38 mouse cellular contexts compared by ENCODE assay signal in genomic region chr5:112364184-112364797, GRCm38 (mm10). TPM values are rescaled to one million over a fixed set of nuclear protein-coding genes. Genes with fewer than 3 reads are reported as not detected.
A peak's percentile ranks its signal among the peaks of the same experiment; 100 is the strongest.
DNase-seq lines count a peak whose midpoint lies in the region; ATAC-seq and TF ChIP-seq lines count a peak whose summit lies in the region.
"Had no signal": no experiment of that assay in that cellular context is flagged by ENCODE, and none has a peak within 500 bp of the region (broad histone marks: within the 10 kb centered on the region; RNA-seq: fewer than 3 reads in every experiment).

No protein-coding gene starts in this region.

- H3K27ac ChIP-seq in midbrain, embryonic 10.5 days (replicated peaks) = peak overlapping the region; percentile 2; the same call in 1 of the 2 replicates
- H3K27ac ChIP-seq in midbrain, embryonic 16.5 days (ENCODE audit: low read length) = no peak overlapping the region
- 0 out of 2 replicates have a peak overlapping the region, but pooled peaks have one; percentile 19 for H3K27ac ChIP-seq in limb, embryonic 14.5 days (replicated peaks; ENCODE audit: low read depth, low read length)
- H3K27ac ChIP-seq: embryonic facial prominence, embryonic 15.5 days; forebrain, embryonic 12.5 days; heart, embryonic 10.5 days; kidney, embryonic 15.5 days; liver, embryonic 12.5 days; macrophage had no signal

- H3K4me2 ChIP-seq in midbrain, embryonic 16.5 days (ENCODE audit: low read length) = no peak overlapping the region
- H3K4me2 ChIP-seq in limb, embryonic 14.5 days (replicated peaks; ENCODE audit: low read depth, low read length, severe bottlenecking) = no peak overlapping the region
- H3K4me2 ChIP-seq: embryonic facial prominence, embryonic 15.5 days; forebrain, embryonic 12.5 days; kidney, embryonic 15.5 days; liver, embryonic 12.5 days had no signal

- no peak overlapping the region for H3K4me3 ChIP-seq in midbrain, embryonic 10.5 days
- no peak overlapping the region for H3K4me3 ChIP-seq in midbrain, embryonic 16.5 days (ENCODE audit: low read depth, low read length)
- no peak overlapping the region for H3K4me3 ChIP-seq in limb, embryonic 14.5 days (replicated peaks; ENCODE audit: low read length)
- H3K4me3 ChIP-seq: embryonic facial prominence, embryonic 15.5 days; forebrain, embryonic 12.5 days; heart, embryonic 10.5 days; hindbrain, embryonic 10.5 days; kidney, embryonic 15.5 days; liver, embryonic 12.5 days had no signal

- WGBS in midbrain, embryonic 10.5 days = 70% methylated on average over 10 of the region's 10 CpGs
- WGBS in midbrain, embryonic 16.5 days = 68% methylated on average over 10 of the region's 10 CpGs
- 38% methylated on average over 10 of the region's 10 CpGs for WGBS in limb, embryonic 14.5 days

- H3K9me3 ChIP-seq in midbrain, embryonic 10.5 days (replicated peaks) = no peaks in the 10 kb centered on the region
- no peaks in the 10 kb centered on the region for H3K9me3 ChIP-seq in midbrain, embryonic 16.5 days (replicated peaks; ENCODE audit: control insufficient read depth, low read length, poor library complexity, severe bottlenecking)
- H3K9me3 ChIP-seq in limb, embryonic 14.5 days (ENCODE audit: control insufficient read depth, low read length) = no peaks in the 10 kb centered on the region
- H3K9me3 ChIP-seq: embryonic facial prominence, embryonic 15.5 days; forebrain, embryonic 12.5 days; heart, embryonic 10.5 days; kidney, embryonic 15.5 days had no signal

- no peak overlapping the region for H3K9ac ChIP-seq in midbrain, embryonic 16.5 days (ENCODE audit: low read depth, low read length)
- 0 out of 2 replicates have a peak overlapping the region, but pooled peaks have one; percentile 28 for H3K9ac ChIP-seq in limb, embryonic 14.5 days (ENCODE audit: low read depth, low read length, severe bottlenecking)
- H3K9ac ChIP-seq: embryonic facial prominence, embryonic 15.5 days; forebrain, embryonic 12.5 days; forebrain, postnatal 0 days; kidney, embryonic 15.5 days; liver, embryonic 12.5 days; liver, postnatal 0 days had no signal

- no peak for TF ChIP-seq POLR2A in limb, embryonic 14.5 days (IDR thresholded peaks at IDR 0.05; ENCODE audit: borderline replicate concordance, extremely low read depth, insufficient read depth, insufficient read length)

- H3K27me3 ChIP-seq in midbrain, embryonic 10.5 days (ENCODE audit: low read depth, poor library complexity, severe bottlenecking) = peaks cover 8% of the 10 kb centered on the region; the same call in 1 of the 2 replicates
- H3K27me3 ChIP-seq in midbrain, embryonic 16.5 days (ENCODE audit: control insufficient read depth, insufficient read depth, low read depth, low read length) = no peaks in the 10 kb centered on the region
- no peaks in the 10 kb centered on the region for H3K27me3 ChIP-seq in limb, embryonic 14.5 days (ENCODE audit: control insufficient read depth, insufficient read depth, low read length)
- H3K27me3 ChIP-seq: CH12.LX; embryonic facial prominence, embryonic 15.5 days; forebrain, embryonic 12.5 days; kidney, embryonic 15.5 days; liver, embryonic 12.5 days had no signal

- peak; percentile 16 for DNase-seq in cerebellum, adult 9-11 months
- no peak for DNase-seq in cerebellum, adult 11 months
- no peak for DNase-seq in midbrain, embryonic 10.5 days (ENCODE audit: low spot score)
- DNase-seq in forelimb bud, embryonic 11.5 days (ENCODE audit: low read depth, low spot score) = peak; percentile 23
- no peak for DNase-seq in limb, embryonic 14.5 days (ENCODE audit: low spot score)
- no peak for DNase-seq in layer of hippocampus, postnatal 25 days (ENCODE audit: extremely low spot score in 1 of 2, low spot score in 1 of 2)
- DNase-seq in urinary bladder, postnatal 36 days (ENCODE audit: low spot score in 2 of 2) = no peak
- DNase-seq: adrenal gland, adult 8-10 months; cerebellum, adult 9-10 months; embryo, embryonic 11 days; forebrain, postnatal 0 days; gastrocnemius, postnatal 25 days; heart, adult 11 months; heart, postnatal 10 days; kidney, adult 18-20 months; kidney, postnatal 25 days; liver, postnatal 0 days; lung, postnatal 10 days; right cerebral cortex, adult 18-20 months; right cerebral cortex, postnatal 4 days; thymus, adult 2 months; thymus, postnatal 36 days had no signal

- ATAC-seq in midbrain, embryonic 16.5 days = no peak
- ATAC-seq in limb, embryonic 14.5 days (ENCODE audit: low FRiP score, low read depth) = peak; percentile 67; the same call in 1 of the 2 replicates
- ATAC-seq: forebrain, postnatal 0 days; hindbrain, embryonic 16.5 days; liver, embryonic 12.5 days; liver, postnatal 0 days had no signal

- H3K4me1 ChIP-seq in midbrain, embryonic 10.5 days = peaks cover 8% of the 10 kb centered on the region
- H3K4me1 ChIP-seq in midbrain, embryonic 16.5 days (ENCODE audit: control insufficient read depth, insufficient read depth, low read length) = no peaks in the 10 kb centered on the region; the same call in 1 of the 2 replicates
- no peaks in the 10 kb centered on the region for H3K4me1 ChIP-seq in limb, embryonic 14.5 days (ENCODE audit: control insufficient read depth, insufficient read depth, low read length)
- H3K4me1 ChIP-seq: embryonic facial prominence, embryonic 15.5 days; forebrain, embryonic 12.5 days; kidney, embryonic 15.5 days had no signal

- peaks cover 83% of the 10 kb centered on the region for H3K36me3 ChIP-seq in midbrain, embryonic 10.5 days
- H3K36me3 ChIP-seq in midbrain, embryonic 16.5 days (ENCODE audit: control insufficient read depth, insufficient read depth, low read length) = peaks cover 19% of the 10 kb centered on the region
- peaks cover 51% of the 10 kb centered on the region for H3K36me3 ChIP-seq in limb, embryonic 14.5 days (ENCODE audit: control insufficient read depth, insufficient read depth, low read length)

RNA-seq across cellular contexts. Expression of gene Gm6583, which starts 8.5 kb away (rescaled TPM):
- polyA plus RNA-seq in midbrain, embryonic 10.5 days (2016; fragmentation: Nextera tagmentation; extraction: Ambion mirVana) = 0.26 and 0.34 TPM in 2 replicates
- 0.17 and 0.29 TPM in 2 replicates for polyA plus RNA-seq in midbrain, embryonic 16.5 days (2015; fragmentation: Nextera tagmentation; extraction: Ambion mirVana)
- polyA plus RNA-seq in limb, embryonic 14.5 days (2012; rRNA removed) = not detected in 2 replicates
- polyA plus RNA-seq in limb, embryonic 14.5 days (2014; fragmentation: Nextera tagmentation; extraction: Ambion mirVana) = 0.08 and 0.22 TPM in 2 replicates
- total RNA-seq in layer of hippocampus, postnatal 25 days (2021) = not detected
- total RNA-seq: CH12.LX; forebrain, postnatal 0 days; gastrocnemius, postnatal 25 days; layer of hippocampus, adult 18-20 months; layer of hippocampus, postnatal 14 days; left cerebral cortex, postnatal 36 days; megakaryocyte-erythroid progenitor cell, adult 5-6 weeks; monocyte, adult 5-6 weeks had no signal
- polyA plus RNA-seq: forebrain, postnatal 0 days; spleen, adult 2 months; thymus, adult 2 months had no signal

RNA-seq across cellular contexts. Expression of gene Hps4, which starts 21.4 kb away (rescaled TPM):
- polyA plus RNA-seq in midbrain, embryonic 10.5 days (2016; fragmentation: Nextera tagmentation; extraction: Ambion mirVana) = 35.9 and 43.0 TPM in 2 replicates
- 41.8 and 45.6 TPM in 2 replicates for polyA plus RNA-seq in midbrain, embryonic 16.5 days (2015; fragmentation: Nextera tagmentation; extraction: Ambion mirVana)
- polyA plus RNA-seq in limb, embryonic 14.5 days (2012; rRNA removed) = 52.5 and 72.0 TPM in 2 replicates
- polyA plus RNA-seq in limb, embryonic 14.5 days (2014; fragmentation: Nextera tagmentation; extraction: Ambion mirVana) = 28.0 and 31.9 TPM in 2 replicates
- total RNA-seq in layer of hippocampus, postnatal 25 days (2021) = 10 to 100 TPM; 30.3 to 40.8 TPM

RNA-seq across cellular contexts. Expression of gene Srrd, which starts 21.5 kb away (rescaled TPM):
- 48.7 and 51.0 TPM in 2 replicates for polyA plus RNA-seq in midbrain, embryonic 10.5 days (2016; fragmentation: Nextera tagmentation; extraction: Ambion mirVana)
- polyA plus RNA-seq in midbrain, embryonic 16.5 days (2015; fragmentation: Nextera tagmentation; extraction: Ambion mirVana) = 51.7 and 56.8 TPM in 2 replicates
- 60.7 and 72.0 TPM in 2 replicates for polyA plus RNA-seq in limb, embryonic 14.5 days (2012; rRNA removed)
- polyA plus RNA-seq in limb, embryonic 14.5 days (2014; fragmentation: Nextera tagmentation; extraction: Ambion mirVana) = 43.7 and 46.6 TPM in 2 replicates
- 10 to 100 TPM; 22.6 to 25.9 TPM for total RNA-seq in layer of hippocampus, postnatal 25 days (2021)

RNA-seq across cellular contexts. Expression of gene Asphd2, which starts 30.4 kb away (rescaled TPM):
- polyA plus RNA-seq in midbrain, embryonic 10.5 days (2016; fragmentation: Nextera tagmentation; extraction: Ambion mirVana) = 17.7 and 22.0 TPM in 2 replicates
- polyA plus RNA-seq in midbrain, embryonic 16.5 days (2015; fragmentation: Nextera tagmentation; extraction: Ambion mirVana) = 58.8 and 66.2 TPM in 2 replicates
- 23.1 and 36.8 TPM in 2 replicates for polyA plus RNA-seq in limb, embryonic 14.5 days (2012; rRNA removed)
- polyA plus RNA-seq in limb, embryonic 14.5 days (2014; fragmentation: Nextera tagmentation; extraction: Ambion mirVana) = 25.9 and 26.1 TPM in 2 replicates
- 100 to 1,000 TPM; 211 to 216 TPM for total RNA-seq in layer of hippocampus, postnatal 25 days (2021)
- total RNA-seq: CH12.LX; megakaryocyte-erythroid progenitor cell, adult 5-6 weeks; monocyte, adult 5-6 weeks had no signal
- polyA plus RNA-seq: macrophage had no signal

RNA-seq across cellular contexts. Expression of gene Tfip11, which starts 38.1 kb away (rescaled TPM):
- 43.0 and 47.6 TPM in 2 replicates for polyA plus RNA-seq in midbrain, embryonic 10.5 days (2016; fragmentation: Nextera tagmentation; extraction: Ambion mirVana)
- 37.0 and 37.2 TPM in 2 replicates for polyA plus RNA-seq in midbrain, embryonic 16.5 days (2015; fragmentation: Nextera tagmentation; extraction: Ambion mirVana)
- polyA plus RNA-seq in limb, embryonic 14.5 days (2012; rRNA removed) = 33.4 and 35.2 TPM in 2 replicates
- 23.1 and 25.9 TPM in 2 replicates for polyA plus RNA-seq in limb, embryonic 14.5 days (2014; fragmentation: Nextera tagmentation; extraction: Ambion mirVana)
- total RNA-seq in layer of hippocampus, postnatal 25 days (2021) = 10 to 100 TPM; 35.3 to 40.1 TPM

Comparison
In these comparisons a context has a peak if more than half of its experiments do, and no peak if none do; other contexts are left out.
1. DNase-seq: peak in cerebellum, adult 9-11 months (single experiment) and forelimb bud, embryonic 11.5 days (single experiment); none in cerebellum, adult 11 months (single experiment), midbrain, embryonic 10.5 days (single experiment), limb, embryonic 14.5 days (single experiment), layer of hippocampus, postnatal 25 days (0 of 2) and urinary bladder, postnatal 36 days (0 of 2).